Mouse (Mus musculus) lung, adult 2 months (tissue): ENCODE data around the gene Wbp1.

Experiments used
- CTCF ChIP-seq: fragments of 200-500 bp; IDR thresholded peaks from 2 replicates; pipeline ENCODE4 v1.5.1; 2011; ENCODE audit warnings: mild to moderate bottlenecking, low read length, control low read depth; ENCODE audit not compliant: insufficient read depth
- POLR2A ChIP-seq: fragments of 200-500 bp; IDR thresholded peaks from 2 replicates; pipeline ENCODE4 v1.6.1; 2011; ENCODE audit warnings: low read depth, mild to moderate bottlenecking, control low read depth, low read length, borderline replicate concordance; ENCODE audit errors: extremely low read depth

GRCm38 (mm10) chr6:83104158-83104557 is 17.2 kb downstream of the Wbp1 start:
- TF ChIP-seq POLR2A (no peak), CTCF (no peak)
